Mouse (Mus musculus): ENCODE data around the gene Etl4. TPM values are rescaled to one million over a fixed set of nuclear protein-coding genes. Genes with fewer than 3 reads are reported as not detected.

The Etl4 gene
- total RNA-seq, 1 experiment = 50.8 TPM

DNA sequence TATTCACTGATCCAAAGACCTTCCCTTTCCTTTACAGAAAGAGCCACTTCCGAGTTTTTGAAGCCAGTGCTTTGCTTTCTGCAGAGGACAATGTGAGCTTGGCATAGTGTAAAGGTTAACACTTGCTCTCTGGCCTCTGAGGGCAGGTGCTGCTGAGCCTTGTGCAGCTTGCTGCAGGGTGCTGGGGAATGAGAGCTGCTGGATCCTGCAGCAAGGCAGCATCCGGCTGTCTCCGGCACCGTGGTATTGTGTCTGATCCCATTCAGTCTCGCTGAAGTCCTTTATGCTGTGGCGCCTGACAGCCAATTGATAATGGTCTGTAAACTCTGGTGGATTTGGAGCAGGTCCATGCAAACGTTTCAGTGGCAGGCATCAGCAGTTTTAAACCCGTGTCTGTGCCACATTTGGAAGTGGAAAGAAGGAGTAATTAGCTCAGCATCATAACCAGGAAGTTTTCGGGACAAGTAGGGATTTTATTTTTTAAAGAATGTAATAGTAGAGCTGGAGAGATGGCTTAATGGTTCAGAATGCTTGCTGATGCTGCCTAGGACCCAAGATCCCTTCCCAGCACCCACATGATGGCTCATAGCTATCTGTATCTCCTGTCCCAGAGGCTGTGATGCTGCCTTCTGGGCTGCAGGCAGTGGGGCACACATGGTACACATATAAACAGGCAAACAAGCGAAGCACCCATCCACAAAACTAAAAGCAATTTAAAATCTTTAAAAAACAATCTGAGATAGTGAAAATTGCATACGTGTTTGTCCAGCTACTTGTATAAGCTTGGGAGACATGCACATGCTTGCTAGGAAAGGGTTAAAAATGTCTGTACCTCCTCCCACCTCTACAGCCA, 637.1 kb downstream of the Etl4 start:
- no peak overlapping the region for H3K9ac ChIP-seq (ENCODE audit: insufficient read depth, low read depth, low read length, poor library complexity, severe bottlenecking)
- in situ Hi-C loops (cut with MboI; ENCODE audit: low sequenced_read_pairs in 2 of 2, unreplicated experiment in 2 of 2) = no loop called here
- no peak for DNase-seq (ENCODE audit: low read depth, low spot score)

GRCm38 (mm10) chr2:20547349-20547677, 637.7 kb downstream of the Etl4 start:
- Histone ChIP-seq H3K4me1 (ENCODE audit: control insufficient read depth in 2 of 2, insufficient read depth in 2 of 2, low read length in 2 of 2, poor library complexity in 1 of 2) (peaks cover 11 to 15% of the 10 kb centered on the region in 2 experiments), H3K9me3 (ENCODE audit: control insufficient read depth, insufficient read depth, low read depth, low read length) (no peaks in the 10 kb centered on the region), H3K36me3 (ENCODE audit: control insufficient read depth, insufficient read depth, low read length, poor library complexity, severe bottlenecking) (no peaks in the 10 kb centered on the region), H3K9ac (ENCODE audit: insufficient read depth, low read depth, low read length, poor library complexity, severe bottlenecking) (no peak overlapping the region), H3K27ac (ENCODE audit: insufficient read depth, low read depth, low read length, poor library complexity, severe bottlenecking) (peak overlapping the region; percentile 33; the same call in 1 of the 2 replicates), H3K4me3 (ENCODE audit: insufficient read depth in 1 of 2, low read depth in 1 of 2, low read length in 2 of 2, poor library complexity in 1 of 2, severe bottlenecking in 1 of 2) (peak overlapping the region; percentile 3 to 30)
- DNase-seq (ENCODE audit: low read depth, low spot score) = no peak
- in situ Hi-C loops (cut with MboI; ENCODE audit: low sequenced_read_pairs in 2 of 2, unreplicated experiment in 2 of 2) = no loop called here
- TF ChIP-seq CHD2 (IDR thresholded peaks at IDR 0.05; ENCODE audit: low read depth, low read length) (peak; percentile 67; the same call in 1 of the 2 replicates), ZC3H11A (IDR thresholded peaks at IDR 0.05; ENCODE audit: borderline replicate concordance, low read depth, low read length) (no peak), HCFC1 (IDR thresholded peaks at IDR 0.05; ENCODE audit: borderline replicate concordance, insufficient read depth, low read length) (no peak), ZNF384 (IDR thresholded peaks at IDR 0.05; ENCODE audit: low read depth, low read length) (peak; percentile 87), MAFK (IDR thresholded peaks at IDR 0.05; ENCODE audit: insufficient read depth, low read depth, low read length) (no peak)

More for the DNA sequence above, 637.1 kb downstream of the Etl4 start:
- H3K9me3 ChIP-seq (ENCODE audit: control insufficient read depth, insufficient read depth, low read depth, low read length) = no peaks in the 10 kb centered on the region
- H3K27ac ChIP-seq (ENCODE audit: insufficient read depth, low read depth, low read length, poor library complexity, severe bottlenecking) = peak overlapping the region; percentile 54; the same call in 1 of the 2 replicates
- peak overlapping the region; percentile 3 to 30; a peak in 2 of 4 replicates for H3K4me3 ChIP-seq (ENCODE audit: insufficient read depth in 1 of 2, low read depth in 1 of 2, low read length in 2 of 2, poor library complexity in 1 of 2, severe bottlenecking in 1 of 2)
- H3K36me3 ChIP-seq (ENCODE audit: control insufficient read depth, insufficient read depth, low read length, poor library complexity, severe bottlenecking) = no peaks in the 10 kb centered on the region
- TF ChIP-seq CHD2 (IDR thresholded peaks at IDR 0.05; ENCODE audit: low read depth, low read length) = no peak
- no peak for TF ChIP-seq HCFC1 (IDR thresholded peaks at IDR 0.05; ENCODE audit: borderline replicate concordance, insufficient read depth, low read length)
- TF ChIP-seq ZC3H11A (IDR thresholded peaks at IDR 0.05; ENCODE audit: borderline replicate concordance, low read depth, low read length) = no peak
- no peak for TF ChIP-seq MAFK (IDR thresholded peaks at IDR 0.05; ENCODE audit: insufficient read depth, low read depth, low read length)
- TF ChIP-seq ZNF384 (IDR thresholded peaks at IDR 0.05; ENCODE audit: low read depth, low read length) = no peak
- H3K4me1 ChIP-seq (ENCODE audit: control insufficient read depth in 2 of 2, insufficient read depth in 2 of 2, low read length in 2 of 2, poor library complexity in 1 of 2) = peaks cover 11 to 15% of the 10 kb centered on the region in 2 experiments

GRCm38 (mm10) chr2:20547686-20548624, 638.4 kb downstream of the Etl4 start:
- peak; percentile 7; the same call in 1 of the 2 replicates for TF ChIP-seq ZNF384 (IDR thresholded peaks at IDR 0.05; ENCODE audit: low read depth, low read length)
- TF ChIP-seq MAFK (IDR thresholded peaks at IDR 0.05; ENCODE audit: insufficient read depth, low read depth, low read length) = no peak

GRCm38 (mm10) chr2:20549065-20549464, 639.5 kb downstream of the Etl4 start:
- in situ Hi-C loops (cut with MboI; ENCODE audit: low sequenced_read_pairs in 2 of 2, unreplicated experiment in 2 of 2) = no loop called here
- peak overlapping the region; percentile 80; the same call in 1 of the 2 replicates for H3K27ac ChIP-seq (ENCODE audit: insufficient read depth, low read depth, low read length, poor library complexity, severe bottlenecking)
- 0 out of 4 replicates have a peak overlapping the region, but pooled peaks of 1 of the 2 experiments have one; percentile 37 for H3K4me3 ChIP-seq (ENCODE audit: insufficient read depth in 1 of 2, low read depth in 1 of 2, low read length in 2 of 2, poor library complexity in 1 of 2, severe bottlenecking in 1 of 2)
- no peaks in the 10 kb centered on the region for H3K36me3 ChIP-seq (ENCODE audit: control insufficient read depth, insufficient read depth, low read length, poor library complexity, severe bottlenecking)
- H3K9me3 ChIP-seq (ENCODE audit: control insufficient read depth, insufficient read depth, low read depth, low read length) = no peaks in the 10 kb centered on the region
- no peak for DNase-seq (ENCODE audit: low read depth, low spot score)
- no peak overlapping the region for H3K9ac ChIP-seq (ENCODE audit: insufficient read depth, low read depth, low read length, poor library complexity, severe bottlenecking)
- H3K4me1 ChIP-seq (ENCODE audit: control insufficient read depth in 2 of 2, insufficient read depth in 2 of 2, low read length in 2 of 2, poor library complexity in 1 of 2) = peaks cover 12 to 15% of the 10 kb centered on the region in 2 experiments
- TF ChIP-seq HCFC1 (IDR thresholded peaks at IDR 0.05; ENCODE audit: borderline replicate concordance, insufficient read depth, low read length) = no peak

More at GRCm38 (mm10) chr2:20547686-20548624, 638.4 kb downstream of the Etl4 start:
- peak overlapping the region; percentile 86 for H3K27ac ChIP-seq (ENCODE audit: insufficient read depth, low read depth, low read length, poor library complexity, severe bottlenecking)
- peak overlapping the region; percentile 11 to 61 for H3K4me3 ChIP-seq (ENCODE audit: insufficient read depth in 1 of 2, low read depth in 1 of 2, low read length in 2 of 2, poor library complexity in 1 of 2, severe bottlenecking in 1 of 2)
- H3K9me3 ChIP-seq (ENCODE audit: control insufficient read depth, insufficient read depth, low read depth, low read length) = no peaks in the 10 kb centered on the region
- peak overlapping the region; percentile 60; the same call in 1 of the 2 replicates for H3K9ac ChIP-seq (ENCODE audit: insufficient read depth, low read depth, low read length, poor library complexity, severe bottlenecking)
- DNase-seq (ENCODE audit: low read depth, low spot score) = no peak
- no peaks in the 10 kb centered on the region for H3K36me3 ChIP-seq (ENCODE audit: control insufficient read depth, insufficient read depth, low read length, poor library complexity, severe bottlenecking)
- peaks cover 11 to 15% of the 10 kb centered on the region in 2 experiments for H3K4me1 ChIP-seq (ENCODE audit: control insufficient read depth in 2 of 2, insufficient read depth in 2 of 2, low read length in 2 of 2, poor library complexity in 1 of 2)
- in situ Hi-C loops (cut with MboI; ENCODE audit: low sequenced_read_pairs in 2 of 2, unreplicated experiment in 2 of 2) = no loop called here

All from ES-E14 (cell line).